Mouse (Mus musculus) c-Kit-positive CD71-positive TER-119-positive erythroid progenitor cells, embryonic 14.5 days (primary cell): ENCODE results near the gene Gm44511.

Source experiments
- DNase-seq: peaks from one replicate; pipeline ENCODE4 v3.0.0-alpha.2; 2013; ENCODE audit warnings: low spot score

The Gm44511 gene

GRCm38 (mm10) chr6:128826132-128826531, at the start of gene Gm44511, which contains the start of gene Klrb1b:
Gene Gm44511, minus strand, starts transcription at chr6:128826315.
Gene Klrb1b, minus strand, starts transcription at chr6:128826331.
- no peak for DNase-seq

DNA sequence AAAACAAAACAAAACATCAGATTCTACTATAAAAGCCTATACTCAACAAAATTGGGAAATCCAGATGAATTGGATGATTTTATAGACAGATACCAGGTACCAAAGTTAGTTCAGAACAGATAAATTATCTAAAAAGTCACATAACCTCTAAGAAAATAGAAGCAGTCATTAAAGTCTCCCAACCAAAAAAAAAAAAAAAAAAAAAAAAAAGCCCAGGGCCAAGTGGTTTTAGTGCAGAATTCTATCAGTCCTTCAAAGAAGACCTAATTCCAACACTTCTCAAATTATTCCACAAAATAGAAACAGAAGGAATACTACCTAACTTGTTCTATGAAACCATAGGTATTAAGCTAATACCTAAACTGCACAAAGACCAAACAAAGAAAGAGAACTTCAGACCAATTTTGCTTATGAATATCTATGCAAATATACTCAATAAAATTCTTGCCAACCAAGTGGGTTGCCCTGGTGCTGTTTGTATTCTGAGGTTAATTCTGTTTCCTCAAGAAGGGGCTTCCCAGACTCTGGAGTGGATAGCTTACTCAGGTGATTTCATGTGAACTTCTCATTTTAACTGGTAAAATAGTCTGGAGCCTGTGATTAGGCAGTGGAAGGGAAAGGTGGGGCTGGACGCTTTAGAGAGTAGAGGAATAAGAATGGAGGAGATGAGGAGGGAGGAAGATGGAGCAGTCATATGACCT, 45.9 kb upstream of the Gm44511 start:
- DNase-seq: no peak

GRCm38 (mm10) chr6:128868861-128869260, 42.7 kb upstream of the Gm44511 start:
- no peak for DNase-seq

DNA sequence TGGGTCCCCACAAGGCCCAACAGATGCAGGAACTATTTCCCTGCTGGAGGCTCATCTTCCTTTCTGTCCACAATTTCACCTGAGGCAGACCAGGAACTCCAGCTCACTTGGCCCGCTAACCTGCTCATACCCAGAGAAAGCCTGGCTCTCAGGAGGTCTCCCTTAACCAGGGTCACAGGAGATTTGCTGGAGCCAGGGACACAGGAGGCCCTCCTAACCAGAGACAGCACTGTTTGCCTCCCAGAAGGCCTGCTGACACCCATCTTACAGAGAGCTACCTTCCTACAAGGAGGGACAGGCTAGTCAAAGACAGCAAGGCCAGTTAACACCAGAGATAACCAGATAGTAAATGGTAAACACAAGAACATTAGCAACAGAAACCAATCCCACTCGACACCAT, 31.9 kb upstream of the Gm44511 start:
- no peak for DNase-seq

DNA sequence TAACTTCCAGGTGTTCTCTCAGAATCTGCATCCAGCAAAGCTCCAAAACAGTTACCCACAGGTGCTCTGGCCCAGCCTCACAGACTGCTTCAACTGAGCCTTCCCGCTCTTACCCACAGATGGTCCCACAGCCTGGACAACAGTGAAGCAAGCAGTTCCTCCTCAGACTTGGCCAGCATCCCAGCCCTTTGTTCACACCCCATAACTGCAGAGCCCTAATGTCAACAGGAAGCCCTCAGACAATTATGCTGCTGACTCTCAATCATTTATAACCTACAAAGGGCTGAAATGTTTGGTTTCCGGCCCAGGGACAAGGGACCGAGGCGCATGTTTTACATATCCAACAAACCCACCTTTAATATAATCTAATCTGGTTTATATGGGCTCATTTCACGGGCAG, 30.1 kb upstream of the Gm44511 start:
- no peak for DNase-seq

DNA sequence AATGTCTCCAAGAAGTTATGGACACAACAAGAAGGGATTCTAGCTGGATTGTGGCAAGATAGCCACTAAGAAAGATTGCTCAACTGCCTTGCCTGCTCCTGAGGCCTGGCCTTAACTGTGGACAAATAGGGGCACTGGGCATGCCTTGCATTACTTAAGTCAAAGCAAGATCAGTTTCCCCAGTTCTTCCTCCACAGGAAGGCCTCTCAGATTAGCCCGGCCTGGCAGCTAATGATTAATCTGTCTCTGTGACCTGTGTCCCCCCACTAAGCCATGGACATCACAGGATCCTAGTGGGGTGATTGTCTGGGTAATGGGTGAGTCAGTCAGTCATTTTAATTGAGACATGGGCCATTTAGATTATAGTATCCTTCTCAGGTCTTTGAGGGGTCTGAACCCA, 29.4 kb upstream of the Gm44511 start:
- no peak for DNase-seq

DNA sequence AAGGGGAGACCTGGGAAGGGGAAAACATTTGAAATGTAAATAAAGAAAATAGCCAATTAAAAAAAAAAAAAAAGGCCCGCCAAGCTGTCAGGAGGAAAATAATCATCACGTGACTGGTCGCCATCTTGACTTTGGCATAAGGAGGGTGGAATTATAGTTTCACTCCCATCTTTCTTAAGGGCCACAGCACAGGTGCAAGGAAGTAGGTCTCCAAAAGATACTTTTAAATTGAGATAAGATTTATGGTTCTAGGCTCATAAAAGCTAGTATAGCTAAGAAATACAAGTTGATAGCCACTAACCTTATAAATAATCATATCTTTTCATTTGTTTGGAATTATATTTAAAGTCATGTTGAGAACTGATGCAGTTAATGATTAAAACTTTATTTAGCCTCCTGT, 28.8 kb upstream of the Gm44511 start:
- no peak for DNase-seq

- DNase-seq: no peak
Measured at GRCm38 (mm10) chr6:128854024-128854820, 28.1 kb upstream of the Gm44511 start.

GRCm38 (mm10) chr6:128852766-128853165, 26.7 kb upstream of the Gm44511 start:
- DNase-seq: no peak

DNA sequence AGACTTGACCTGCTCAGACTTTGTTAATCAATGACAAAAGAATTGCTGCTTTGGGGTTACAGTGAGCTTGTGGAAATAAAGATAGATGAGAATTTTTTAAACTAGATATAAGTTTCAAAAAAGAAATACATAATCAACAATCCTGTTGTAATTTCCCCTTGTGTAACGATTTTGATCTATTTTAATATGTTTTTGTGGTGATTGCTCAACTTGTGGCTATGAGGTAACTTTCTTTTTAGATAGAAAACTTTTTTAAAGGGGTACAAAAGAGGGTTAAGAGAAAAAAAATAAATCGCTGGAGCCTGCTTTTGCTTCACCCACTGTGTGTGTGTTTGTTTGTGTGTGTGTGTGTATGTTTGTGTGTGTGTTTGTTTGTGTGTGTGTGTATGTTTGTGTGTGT, 25.0 kb upstream of the Gm44511 start:
- no peak for DNase-seq

DNA sequence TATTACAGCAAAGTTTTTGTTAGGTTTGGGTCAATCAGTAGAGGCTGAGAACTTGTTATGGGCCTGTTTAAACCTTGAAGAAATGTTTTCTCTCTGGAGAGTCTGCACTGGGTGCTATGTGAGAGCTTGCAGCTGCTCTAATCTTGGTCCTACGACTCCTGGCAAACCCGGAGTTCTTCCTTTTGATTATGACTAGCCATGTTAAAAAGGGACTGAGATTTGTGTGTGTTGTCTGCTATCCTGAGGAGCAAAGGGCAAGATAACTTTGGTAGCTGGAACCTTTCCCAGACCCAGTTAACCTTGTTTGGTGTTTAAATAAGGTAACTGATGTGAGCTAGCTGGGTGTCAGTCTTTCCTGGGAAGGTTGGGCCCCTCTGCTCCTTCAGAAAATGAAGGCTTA, 24.6 kb upstream of the Gm44511 start:
- DNase-seq: no peak

DNA sequence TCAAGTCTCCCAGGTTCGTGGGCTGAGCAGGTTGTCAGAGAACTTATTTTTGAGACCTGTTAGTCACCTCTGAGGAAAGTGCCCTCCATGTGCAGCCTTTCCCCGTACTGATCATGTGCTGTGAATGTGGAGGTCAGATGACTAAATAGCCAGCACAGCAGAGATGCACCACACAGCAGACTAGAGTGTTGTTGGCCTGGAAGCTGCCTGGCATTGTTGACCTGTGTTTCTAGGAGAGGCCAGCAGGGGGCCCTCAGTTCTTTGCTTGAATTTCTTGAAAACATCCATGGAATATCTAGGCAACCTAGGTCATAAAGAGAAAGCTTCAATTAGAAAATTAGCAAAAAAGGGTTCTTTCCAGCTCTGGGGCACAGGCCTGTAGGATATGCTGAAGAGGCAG, 23.8 kb upstream of the Gm44511 start:
- DNase-seq: no peak

- DNase-seq: no peak
Measured at GRCm38 (mm10) chr6:128847401-128847800, 21.3 kb upstream of the Gm44511 start.

DNA sequence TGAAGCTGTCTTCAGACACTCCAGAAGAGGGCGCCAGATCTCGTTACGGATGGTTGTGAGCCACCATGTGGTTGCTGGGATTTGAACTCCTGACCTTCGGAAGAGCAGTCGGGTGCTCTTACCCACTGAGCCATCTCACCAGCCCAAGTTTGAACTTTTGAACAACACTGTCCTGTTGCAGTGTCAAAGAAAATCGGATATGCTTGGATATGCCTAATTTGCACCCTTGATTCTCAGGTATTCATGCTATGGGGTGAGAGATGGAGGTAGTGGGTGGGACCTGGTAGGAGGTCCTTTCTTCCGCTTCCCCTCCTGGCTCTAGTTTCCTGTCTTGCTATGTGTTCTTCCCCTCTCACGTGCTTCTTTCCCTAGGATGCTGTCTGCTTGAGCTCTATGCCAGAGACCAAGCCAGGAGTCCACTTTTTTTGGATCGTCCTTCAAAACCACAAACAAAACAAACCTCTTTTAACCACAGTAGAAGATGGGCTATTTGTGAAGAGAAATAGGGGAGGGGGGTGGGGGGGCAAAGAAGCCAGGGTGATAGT, 20.0 kb upstream of the Gm44511 start:
- no peak for DNase-seq

GRCm38 (mm10) chr6:128845319-128845979, 19.3 kb upstream of the Gm44511 start:
- peak; percentile 87 for DNase-seq

DNA sequence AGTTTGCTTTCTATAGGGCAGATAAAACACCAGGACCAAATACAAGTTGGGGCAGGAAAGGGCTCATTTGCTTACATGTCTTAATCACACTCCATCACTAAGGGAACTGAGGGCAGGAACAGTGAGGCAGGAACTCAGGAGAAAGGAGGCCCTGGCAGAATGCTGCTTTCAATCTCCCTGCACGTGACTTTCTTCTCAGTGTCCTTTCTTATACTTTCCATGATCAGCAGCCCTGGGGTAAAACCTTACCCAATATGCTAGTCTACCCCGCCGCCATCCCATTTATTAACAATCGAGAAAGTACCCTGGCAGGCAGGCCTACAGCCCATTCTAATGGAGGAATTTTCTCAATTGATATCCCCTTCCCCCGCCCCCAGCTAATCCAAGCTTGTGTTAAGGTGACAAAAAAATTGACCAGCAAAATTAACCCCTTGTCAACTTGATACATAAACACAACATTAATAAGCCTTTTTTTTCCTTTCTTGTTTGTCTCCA, 18.5 kb upstream of the Gm44511 start:
- DNase-seq: no peak

- no peak for DNase-seq
Measured at GRCm38 (mm10) chr6:128844131-128844530, 18.0 kb upstream of the Gm44511 start.

DNA sequence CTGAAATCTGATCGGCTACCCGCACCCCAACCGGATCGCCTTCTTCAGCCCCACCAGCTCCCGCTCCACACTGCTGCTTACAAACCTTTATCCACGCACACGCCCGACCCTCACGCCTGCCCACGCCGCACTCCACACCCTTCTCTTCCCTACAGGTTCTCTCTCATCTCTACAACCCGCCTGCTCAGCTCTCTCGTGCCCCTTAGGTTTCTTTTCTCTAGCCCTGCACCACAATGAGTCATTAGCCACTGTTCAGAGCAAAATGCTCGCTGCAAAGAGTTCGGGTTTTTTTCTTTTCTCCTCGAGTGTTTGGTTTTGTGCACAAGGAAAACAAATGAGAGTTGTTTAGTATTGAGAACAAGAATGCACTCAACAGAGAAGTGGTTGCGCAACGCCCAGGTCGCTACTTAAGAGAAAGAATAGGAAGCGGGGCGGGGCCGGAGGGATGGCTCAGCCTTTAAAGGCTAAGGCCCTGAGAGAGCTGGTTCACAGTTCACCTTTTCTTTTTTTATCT, 17.4 kb upstream of the Gm44511 start:
- peak; percentile 59 for DNase-seq

DNA sequence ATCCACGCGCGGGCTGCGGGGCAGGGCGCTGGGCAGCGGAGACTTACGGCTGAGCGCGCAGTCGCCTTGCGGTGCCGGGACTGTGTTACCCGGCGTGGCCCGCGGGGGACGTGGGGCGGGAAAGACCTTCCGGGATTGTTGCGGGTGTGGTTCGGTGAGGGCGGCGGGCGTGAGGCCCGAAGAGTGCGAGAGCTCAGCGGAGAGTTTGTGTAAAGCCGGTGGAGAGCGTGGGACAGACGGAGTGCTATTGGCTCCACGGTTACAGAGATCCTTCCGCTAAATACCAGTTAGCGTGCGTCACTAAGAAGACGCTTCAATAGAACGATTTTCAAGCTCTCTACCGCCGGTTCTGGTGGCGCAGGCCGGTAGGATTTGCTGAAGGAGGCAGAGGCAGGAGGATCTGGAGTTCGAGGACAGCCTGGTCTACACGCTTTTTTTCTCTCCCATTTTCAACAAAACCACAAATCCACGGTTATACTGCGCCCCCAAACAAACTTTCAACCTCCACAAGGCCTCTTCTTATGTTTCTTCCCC, 16.9 kb upstream of the Gm44511 start:
- DNase-seq: peak; percentile 91

DNA sequence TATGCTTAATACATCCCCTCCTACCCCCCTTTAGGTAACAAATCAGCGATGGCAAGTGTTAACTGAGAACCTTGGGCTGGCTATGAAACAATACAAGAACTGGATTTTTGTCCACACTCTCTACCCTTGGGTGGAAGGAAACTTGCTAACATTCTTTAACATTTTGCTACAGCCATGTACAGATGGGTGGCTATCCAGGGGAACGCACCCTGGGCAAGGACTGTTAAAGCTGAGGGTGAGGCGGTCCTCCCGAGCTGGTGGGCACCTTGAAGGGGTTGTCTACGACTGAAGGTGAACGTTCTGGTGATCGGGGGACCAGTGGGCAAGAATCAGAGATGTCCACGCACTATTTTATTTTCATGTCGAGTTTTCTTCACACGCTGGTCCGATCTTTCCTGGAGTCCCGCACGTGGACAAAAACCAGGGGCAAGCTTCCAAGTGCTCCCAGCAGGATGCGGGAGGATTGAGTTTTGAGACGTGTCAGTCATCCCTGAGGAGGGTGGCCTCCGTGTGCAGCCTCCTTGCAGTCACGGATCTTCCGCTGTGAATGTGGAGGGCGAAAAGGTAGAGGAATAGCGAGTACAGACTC, 16.3 kb upstream of the Gm44511 start:
- DNase-seq: no peak

DNA sequence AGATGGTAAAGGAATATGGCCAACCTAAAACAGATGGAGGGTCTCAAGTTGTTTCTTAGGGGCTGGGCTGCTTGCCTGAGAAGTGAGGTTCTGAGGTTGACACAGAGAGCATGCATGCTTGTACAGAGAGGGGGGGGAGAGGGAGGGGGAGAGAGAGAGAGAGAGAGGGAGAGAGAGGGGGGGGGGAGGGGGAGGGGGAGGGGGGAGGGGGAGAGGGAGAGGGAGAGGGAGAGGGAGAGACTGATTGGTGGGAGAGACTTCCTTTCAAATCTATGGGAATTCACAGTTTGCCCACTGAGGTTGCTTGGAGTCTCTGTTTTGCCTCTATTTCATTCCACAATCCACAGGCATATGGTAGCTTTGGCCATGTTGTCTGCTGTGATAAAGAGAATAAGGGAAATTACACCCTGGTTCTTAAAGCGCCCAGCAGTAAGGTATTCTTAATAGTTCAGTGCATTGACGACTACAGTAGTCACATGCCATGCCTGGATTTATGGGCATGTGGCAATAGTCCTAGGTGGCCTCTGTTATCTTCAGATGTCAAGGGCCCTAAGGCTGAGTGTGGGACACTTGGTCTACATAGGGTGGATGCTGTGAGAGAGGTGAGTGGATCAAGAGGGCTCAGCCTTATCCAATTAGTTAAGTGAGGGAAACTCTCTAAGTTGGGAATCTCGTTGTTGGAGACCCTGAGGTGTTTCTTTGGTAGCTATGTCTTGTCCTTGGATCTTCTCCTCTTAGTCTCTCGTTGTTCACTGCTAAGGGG, 15.4 kb upstream of the Gm44511 start:
- no peak for DNase-seq
